Mouse (Mus musculus): ENCODE data around the gene Prkcb.
"Not testable (repeated sequence)": the region's sequence is repeated elsewhere in the genome, so short reads cannot be mapped to it uniquely, and the experiment has no call there.

The Prkcb gene

DNA sequence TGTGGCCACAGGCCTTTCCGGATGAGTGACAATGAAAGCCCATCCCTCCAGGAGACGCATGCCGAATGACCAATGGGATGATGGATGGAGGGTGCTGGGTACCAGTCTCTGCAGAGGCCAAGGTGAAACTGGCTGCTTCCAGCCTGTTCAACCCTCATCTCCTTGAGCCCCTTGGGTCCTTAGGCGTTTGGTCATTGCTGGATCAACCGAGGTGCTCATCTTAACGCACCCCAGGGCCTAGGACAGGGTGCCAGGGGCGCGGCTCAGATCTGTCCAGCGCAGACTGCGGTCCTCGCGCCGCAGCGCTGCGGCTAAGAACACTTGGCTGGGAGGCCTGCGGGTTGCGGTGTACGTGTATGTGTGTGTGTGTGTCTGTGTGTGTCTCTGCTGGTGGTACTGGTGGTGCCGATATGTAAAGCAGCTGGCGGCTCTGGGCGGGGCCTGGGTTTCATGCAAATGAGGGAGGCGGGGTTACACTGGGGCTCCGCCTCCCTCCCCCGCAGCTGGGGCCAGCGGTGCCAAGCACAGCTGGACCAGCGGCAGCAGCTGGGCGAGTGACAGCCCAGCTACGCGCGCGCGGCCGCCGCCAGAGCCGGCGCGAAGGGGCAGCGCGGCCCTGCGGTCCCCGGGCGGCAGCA, at the start of gene Prkcb:
Gene Prkcb, plus strand, starts transcription at position 147 of the 638 bp plus-strand sequence.
- DNase-seq: peak; percentile 55

DNA sequence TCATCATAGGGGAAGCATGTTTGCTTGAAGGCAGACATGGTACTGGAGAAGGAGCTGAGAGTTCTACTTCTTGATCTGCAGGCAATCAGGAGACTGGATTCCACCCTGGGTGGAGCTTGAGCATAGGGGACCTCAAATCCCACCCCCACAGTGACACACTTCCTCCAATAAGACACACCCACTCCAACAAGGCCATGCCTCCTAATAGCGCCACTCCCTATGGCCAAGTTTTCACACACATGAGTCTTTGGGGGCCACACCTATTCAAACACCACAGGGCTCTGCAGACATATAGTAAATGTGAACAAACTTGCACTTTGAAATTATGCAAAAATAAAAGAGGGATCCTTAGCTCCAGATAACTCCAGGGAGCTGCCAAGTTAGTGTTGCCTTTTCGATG, 49.6 kb upstream of the Prkcb start:
- no peak for DNase-seq

DNA sequence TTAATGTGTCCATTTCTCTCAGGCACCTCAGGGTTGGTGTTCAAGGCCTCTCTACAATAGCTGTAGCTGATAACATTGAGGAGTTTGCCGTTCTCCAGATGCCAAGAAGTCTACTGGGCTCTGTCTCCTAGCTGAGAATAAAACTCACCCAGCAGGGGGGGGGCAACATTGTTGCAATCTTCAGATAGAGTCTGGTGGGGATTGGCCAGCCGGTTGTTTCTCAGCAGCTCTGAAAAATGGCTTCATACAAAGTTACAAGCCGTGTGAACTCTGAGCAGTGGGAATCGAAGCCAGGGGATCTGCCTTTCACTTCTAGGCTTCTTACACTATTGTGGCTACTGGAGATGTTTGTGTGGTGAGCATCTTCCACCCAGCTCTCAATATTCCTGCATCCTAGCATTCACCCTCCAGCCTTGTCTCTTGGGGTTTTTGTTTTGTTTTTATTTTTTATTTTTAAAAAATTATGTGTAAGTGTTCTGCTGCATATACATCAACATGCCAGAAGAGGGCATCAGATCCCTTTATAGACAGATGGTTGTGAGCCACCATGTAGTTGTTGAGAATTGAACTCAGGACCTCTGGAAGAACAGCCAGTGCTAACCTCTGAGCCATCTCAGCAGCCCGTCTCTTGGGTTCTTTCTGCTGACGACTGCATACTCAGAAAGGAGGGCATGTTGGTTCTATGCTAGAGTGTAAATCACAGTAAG, 48.0 kb upstream of the Prkcb start:
- DNase-seq: no peak

DNA sequence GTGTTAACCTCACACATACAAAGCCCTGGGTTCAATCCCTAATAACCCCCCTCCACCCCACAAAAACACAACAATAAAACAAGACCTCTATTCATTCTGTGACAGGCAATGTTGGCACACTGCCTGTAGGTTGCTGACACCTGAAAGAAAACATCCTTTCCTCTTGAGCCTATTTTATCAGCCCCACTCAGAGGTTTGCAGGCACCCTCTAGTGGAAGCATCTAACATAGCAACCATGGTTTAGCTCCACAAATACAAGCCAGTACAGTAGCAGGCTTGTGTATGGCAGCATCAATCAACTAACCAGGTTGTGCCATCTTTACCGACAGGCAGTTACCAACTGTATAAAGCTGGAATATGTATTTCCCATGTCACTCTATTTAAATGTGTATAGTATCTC, 46.3 kb upstream of the Prkcb start:
- peak; percentile 35 for DNase-seq

DNA sequence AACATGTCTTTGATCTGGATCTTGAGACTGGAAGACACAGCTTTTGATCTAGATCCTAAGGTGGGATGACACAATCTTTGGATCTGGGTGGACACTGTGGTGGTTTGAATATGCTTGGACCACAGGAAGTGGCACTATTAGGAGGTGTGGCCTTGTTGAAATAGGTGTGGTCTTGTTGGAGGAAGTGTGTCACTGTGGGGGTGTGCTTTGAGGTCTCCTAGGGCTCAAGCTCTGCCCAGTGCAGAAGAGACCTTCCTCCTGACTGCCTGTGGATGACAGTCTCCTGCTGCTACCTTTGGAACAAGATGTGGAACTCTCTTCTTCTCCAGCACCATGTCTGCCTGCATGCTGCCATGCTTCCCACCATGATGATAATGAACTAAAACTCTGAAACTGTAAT, 45.8 kb upstream of the Prkcb start:
- DNase-seq: not testable (repeated sequence)

DNA sequence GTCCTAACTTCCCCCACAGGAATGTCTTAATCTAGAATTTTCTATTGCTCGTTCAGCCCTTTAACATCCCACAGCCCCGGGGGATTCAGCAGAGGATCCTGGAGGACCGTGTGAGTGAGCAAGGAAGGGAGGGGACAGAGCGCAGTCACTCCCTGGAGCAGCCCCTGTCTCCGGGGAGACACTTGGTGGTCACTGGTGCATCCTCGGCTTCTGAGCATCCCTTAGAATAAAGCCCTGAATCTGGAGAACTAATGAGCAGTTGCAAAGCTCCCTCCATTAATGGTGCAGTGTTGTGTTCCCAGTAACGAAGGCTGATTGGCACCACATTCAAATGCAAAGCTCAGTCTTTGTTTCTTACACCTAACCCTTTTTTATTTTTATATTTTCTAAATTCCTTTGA, 44.4 kb upstream of the Prkcb start:
- no peak for DNase-seq

DNA sequence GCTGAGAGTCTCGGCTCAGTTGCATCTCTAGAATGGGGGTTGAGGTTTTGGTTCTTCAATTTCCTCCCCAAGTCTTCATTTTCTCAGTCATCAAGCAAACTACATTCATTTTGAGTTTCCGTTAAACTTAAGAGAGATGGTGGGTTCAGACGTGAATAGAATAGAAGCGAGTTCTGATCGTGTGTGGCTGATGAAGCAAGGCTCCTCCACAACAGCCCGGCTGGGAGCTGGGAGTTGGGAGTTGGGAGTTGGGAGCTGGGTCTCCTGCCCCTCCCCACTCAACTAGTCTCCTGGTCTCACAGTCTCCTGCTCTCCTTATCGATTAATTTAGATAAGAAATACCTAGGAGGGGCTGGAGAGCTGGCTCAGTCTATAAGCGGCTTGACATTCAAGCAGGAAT, 44.0 kb upstream of the Prkcb start:
- no peak for DNase-seq

DNA sequence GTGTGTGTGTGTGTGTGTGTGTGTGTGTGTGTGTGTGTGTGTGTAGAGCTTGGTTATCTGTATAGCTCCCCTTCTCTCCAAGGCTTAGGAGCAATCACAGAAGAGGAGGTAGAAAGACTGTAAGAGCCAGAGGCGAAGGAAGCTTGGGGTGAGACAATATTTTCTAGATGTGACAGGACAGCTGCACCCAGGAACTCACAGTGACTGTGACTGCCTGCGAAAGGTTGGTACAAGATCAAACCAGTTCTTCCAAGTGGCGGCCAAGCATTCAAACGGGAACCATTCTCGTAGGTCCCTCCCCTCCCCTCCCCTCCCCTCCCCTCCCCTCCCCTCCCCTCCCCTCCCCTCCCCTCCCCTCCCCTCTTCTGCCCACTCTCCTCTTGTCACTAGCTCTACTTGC, 42.6 kb upstream of the Prkcb start:
- DNase-seq: no peak

DNA sequence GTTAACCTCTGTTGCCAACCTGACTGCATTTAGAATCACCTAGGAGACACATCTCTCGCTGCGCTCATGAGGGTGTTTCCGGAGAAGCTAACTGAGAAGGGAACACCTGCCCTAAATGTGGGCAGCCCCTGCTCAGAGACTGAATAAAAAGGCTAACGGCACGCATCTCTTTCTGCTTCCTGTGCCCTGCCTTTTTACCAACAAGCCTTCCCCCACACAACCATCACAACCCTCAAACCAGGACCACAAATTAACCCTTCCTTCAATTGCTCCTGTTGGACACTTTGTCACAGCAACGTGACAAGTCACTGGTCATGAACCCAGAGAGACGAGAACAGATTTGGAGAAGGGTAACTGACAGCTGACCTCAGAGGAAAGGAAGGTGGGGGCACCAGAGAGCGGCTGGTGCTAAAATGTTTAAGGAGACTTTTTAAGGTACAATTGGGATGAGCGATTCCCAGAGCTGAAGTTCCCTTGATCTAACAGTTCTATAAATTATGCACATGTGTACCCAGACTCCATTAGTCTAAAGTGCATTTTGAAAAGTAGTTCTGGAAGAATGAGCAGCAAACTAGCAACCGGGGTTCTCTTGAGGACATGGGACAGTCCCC, 41.2 kb upstream of the Prkcb start:
- no peak for DNase-seq

DNA sequence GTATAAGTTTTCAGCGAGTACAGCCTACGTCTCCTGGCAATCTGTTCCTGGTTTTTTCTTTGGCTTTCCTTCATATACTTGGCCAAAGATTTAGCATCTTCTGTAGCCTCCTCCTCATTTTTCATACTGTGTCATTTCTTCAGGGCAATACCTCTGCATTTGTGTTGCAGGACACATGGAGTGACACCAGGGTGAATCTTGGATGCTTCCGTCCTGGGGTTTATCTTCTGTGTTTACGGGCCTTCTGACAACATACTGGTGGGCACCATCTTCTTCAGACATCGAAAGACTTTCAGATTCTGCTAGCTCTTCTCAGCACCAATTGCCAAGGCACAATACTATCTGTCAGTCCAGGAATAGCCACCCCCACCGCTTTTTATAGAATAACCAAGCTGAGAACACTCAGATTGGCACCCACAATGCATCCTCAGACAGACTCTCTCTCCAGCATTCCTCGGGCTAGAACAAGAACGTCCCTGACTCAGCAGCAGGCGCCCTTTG, 39.2 kb upstream of the Prkcb start:
- DNase-seq: no peak

DNA sequence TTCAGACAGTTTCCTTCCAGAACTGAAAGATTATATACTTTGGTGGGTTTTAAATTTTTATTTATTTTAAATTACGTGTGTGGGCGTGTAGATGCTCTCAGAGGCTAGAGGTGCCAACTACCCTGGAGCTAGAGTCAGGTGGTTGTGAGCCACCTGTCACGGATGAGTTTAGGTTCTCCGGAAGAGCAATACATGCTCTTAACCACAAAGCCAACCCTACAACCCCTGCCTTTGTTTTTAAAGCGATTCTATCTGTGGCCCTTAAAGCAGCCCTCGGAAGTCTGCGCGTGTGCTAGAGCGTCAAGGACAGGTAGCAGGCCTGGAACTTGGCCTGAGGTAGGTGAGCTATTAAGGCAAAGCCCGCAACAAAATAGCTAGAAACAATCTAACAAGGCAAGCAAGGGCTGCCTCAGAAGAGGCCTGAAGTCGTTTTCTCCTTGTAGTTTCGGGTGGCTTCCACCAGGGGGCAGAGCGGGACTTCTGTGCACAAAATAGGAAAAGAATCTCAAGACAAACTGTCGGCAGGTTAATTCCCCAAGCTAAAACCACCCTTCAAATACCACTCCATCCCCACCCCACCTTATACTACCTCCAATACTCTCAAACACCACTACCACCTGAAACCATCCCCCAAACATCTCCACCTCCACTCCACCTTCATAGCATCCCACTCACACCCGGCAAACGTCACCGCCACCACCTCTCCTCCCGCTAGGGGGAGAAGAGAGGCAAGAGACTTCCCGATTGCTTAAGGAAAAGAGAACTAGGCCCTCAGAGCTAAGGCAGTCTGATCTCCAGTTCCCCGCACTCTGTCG, 37.1 kb upstream of the Prkcb start:
- peak; percentile 72 for DNase-seq

DNA sequence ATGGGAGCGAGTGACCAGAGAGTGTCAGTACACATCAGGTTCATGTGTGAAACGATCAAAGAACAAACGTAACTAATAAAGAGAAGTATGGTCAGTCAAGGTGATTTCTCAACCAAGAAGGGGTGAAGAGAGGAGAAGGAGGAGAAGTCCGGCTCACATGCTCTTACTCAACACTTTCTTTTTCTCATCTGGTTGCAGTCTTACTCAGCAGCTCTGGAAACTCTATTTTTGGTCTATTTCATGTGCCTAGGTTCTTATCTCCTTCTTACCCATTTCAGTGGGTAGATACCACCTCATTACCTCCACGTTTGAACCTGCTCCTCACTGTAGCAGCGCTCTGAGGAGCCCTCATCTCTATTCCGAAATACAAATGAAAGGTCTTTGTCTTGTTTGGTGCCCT, 31.8 kb upstream of the Prkcb start:
- DNase-seq: no peak

DNA sequence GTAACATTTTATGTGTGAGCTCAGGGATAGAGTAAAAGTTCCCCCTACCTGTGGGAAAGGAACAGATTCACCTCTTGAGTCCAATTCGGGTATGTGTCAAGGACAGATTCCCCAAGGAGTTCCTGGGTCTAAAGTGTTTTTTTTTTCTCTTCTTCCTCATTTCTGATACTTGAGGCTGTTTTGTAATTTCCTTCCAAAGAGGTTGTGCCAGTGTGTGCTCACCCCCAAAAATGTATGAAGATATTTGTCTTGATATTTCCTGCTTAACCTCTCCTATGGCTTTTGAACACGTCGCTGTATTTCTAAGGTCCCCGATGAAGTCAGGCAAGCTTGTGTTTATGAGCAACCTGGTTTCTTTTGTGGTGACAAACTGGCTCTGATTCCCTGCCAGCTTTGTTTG, 30.0 kb upstream of the Prkcb start:
- DNase-seq: no peak

DNA sequence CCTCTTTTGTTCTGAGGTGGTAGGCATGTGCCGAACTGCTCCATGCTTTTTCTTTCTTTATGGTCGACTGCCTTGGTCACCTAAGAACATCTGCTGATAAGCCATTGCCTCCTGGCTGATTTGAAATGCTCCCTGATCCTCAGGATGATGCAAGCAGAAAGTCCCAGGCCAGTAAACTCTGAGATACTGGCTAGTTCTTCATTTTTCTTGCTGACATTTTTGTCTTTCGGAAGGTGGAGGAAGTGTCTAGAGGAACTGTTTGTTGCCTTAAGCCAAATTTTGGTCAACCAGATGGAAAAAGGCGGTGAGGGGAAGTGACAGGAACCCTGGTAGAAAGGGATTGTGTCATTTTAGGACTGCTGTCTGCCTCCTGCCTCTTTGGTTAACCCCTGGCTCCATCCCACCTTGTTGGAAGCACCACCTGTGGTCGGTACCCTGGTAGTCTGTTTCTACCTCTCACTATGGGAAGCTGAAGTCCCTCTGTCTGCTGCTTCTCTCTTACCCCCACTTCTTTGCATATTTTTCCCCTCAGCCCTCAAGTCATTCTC, 28.4 kb upstream of the Prkcb start:
- DNase-seq: no peak

DNA sequence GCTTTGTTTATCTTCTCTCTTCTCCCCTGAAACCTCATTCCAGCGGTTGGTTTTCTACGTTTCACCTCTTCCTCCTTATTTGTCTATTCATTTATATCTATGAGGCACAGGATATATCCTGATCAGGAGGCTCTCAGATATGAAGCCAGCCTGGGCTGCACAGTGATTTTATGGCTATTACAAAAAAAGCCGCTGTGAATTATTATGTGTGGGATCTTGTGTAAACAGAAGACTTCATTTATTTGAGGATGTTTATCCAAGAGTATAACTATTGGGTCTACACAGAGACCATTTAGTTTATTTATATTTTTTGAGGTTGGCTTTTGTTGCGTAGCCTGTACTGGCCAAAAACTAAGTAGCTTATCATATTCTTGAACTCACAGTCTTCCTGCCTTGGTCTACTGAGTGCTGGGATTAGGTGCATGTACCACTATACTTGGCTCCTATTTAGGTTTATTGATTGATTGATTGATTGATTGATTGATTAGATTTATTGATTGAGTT, 19.5 kb upstream of the Prkcb start:
- DNase-seq: no peak

DNA sequence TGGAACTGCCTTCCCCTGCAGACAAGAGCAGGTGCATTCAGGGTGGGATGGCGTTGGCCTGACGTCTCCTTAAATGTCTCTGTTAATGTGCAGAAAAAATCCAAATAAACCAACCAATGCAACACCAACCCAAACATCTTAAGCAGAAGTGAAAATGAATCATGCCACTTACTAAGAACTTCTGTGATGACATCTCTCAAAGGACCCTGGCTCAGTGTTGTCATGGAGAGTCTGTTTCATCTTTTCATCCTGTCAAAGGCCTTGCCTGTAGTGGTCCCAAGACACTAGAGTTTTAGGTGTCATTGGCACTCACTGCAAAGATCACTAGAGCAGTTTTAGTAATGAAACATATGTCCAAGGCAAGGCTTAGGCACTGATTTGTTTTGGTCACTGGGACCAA, 16.2 kb upstream of the Prkcb start:
- no peak for DNase-seq

DNA sequence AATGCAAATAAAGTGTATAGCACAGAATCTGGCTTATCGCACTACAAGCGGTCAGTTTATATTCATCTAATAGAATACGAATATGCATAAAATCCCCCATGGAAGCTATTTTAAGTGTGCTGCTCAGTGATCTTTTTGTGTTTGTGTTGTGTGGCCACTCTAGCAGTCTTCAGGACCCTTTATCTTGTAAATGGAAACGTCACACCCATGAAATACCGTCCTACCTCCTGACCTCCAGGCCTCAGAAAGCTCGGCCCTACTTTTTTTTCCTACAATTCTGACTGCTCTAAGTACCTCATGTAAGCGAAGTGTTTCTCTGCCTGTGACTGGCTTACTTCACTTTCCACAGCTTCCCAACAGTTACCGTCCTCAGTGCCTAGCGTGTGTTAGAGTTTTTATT, 9.0 kb upstream of the Prkcb start:
- no peak for DNase-seq

DNA sequence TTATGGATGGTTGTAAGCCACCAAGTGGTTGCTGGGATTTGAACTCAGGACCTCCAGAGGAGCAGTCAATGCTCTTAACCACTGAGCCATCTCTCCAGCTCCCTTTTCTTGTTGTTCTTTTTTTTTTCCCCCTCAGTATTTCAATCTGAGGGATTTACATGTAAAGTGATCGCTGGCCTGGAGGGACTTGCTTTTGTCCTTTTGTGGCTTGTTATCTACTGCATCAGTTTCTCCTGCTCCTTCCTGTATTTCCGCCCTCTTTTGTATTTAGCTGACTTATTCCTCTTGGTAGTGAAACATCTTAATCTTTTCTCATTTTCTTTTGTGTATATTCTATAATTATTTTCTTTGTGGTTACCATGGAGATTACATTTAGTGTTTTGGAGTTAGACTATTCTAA, 8.2 kb upstream of the Prkcb start:
- no peak for DNase-seq

DNA sequence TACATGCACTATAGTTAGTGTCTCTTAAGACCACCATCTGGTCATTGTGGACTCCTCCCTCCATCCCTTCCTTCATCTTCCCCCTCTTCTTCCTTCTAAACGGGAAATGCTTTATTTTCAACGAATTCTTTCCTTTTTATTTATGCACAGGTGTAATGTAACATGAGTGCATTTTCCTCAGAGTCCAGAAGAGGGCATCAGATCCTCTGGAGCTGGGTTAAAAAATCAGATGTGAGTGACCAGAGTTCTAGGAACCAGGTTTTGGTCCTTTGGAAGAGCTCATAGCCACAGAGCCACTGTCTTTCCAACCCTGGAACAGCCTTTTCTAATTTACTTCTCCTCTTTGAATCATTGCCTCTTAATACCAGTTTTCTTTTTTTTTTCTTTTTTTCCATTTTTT, 6.0 kb upstream of the Prkcb start:
- DNase-seq: no peak

DNA sequence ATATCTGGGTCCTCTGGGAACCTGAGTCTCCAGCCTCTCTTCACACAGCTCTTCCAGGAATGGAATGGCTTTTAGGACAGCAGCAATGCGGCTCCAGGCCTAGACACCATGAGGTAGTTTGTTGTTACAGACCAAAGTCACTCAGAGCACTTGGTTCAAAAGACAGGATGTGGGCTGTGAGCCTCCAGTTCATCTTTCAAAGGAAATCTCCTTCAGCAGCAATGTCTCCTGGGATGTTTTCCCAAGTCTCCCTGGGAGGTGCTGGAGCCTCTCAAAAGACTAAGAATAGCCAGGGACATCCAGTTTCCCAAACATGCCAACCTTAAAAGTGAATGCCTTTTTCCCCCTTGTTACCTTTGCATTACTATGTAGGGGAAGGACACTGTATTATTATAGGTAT, 1.3 kb upstream of the Prkcb start:
- DNase-seq: no peak

DNA sequence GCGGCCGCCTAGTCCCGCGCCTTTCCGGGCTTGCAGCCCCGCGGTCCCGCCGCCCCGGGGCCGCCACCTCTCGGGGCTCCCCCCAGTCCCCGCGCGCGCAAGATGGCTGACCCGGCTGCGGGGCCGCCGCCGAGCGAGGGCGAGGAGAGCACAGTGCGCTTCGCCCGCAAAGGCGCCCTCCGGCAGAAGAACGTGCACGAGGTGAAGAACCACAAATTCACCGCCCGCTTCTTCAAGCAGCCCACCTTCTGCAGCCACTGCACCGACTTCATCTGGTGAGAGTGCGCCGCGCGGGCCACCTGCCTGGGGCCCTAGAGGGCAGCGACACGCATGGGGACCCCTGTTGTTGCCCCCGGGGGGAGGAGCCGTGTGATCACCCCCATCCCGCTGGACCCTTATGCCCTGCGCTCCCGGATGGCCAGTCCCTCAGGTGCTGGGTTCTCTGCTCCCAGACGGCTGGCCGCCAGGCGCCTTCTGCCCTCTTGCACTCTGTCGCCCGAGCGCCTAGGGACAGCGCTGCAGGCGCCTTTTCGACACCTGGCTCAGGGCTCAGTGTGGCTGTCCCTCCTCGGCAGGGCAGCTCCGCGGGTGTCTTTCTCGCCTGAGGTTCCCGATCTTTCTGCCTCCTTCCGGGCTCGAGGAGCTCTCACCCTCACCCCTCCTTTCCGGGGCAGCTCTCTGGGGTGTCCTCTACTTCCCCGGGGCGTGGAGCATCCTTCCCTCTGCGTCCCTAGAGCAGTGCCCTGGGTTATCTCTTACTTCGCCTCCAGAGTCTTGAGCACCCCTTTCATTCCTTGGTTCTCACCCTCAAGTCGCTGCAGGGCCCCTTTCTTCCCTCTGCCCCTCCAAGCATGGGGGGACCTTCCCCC, 926 bp downstream of the Prkcb start:
- DNase-seq: peak; percentile 8

DNA sequence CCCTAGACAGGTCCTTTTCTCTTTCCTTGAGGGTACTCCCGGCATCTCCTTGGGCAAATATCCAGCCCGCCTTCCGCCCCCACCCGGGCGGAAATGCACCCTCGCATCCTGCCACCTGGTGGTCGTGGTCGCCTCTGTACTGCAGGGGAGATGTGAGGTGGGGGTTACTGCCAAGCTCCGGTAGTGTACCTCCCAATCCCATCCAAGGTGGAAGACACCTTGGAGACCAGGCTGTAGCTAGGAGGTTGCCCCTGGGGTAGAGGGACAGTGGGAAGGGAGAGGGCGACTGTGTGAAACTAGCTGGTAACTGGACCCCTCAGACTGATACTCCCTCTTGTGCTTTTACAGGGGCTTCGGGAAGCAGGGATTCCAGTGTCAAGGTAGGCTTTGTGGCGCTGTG, 1.6 kb downstream of the Prkcb start:
- DNase-seq: peak; percentile 12
